Mouse (Mus musculus) embryonic fibroblast, embryonic 13.5 days (primary cell): ENCODE measurements around the gene Sp3.

Source experiments
- CTCF ChIP-seq: IDR thresholded peaks from 2 replicates; pipeline ENCODE4 v1.5.1; 2011; ENCODE audit warnings: mild to moderate bottlenecking, control low read depth, low read length, moderate library complexity, borderline replicate concordance; ENCODE audit not compliant: insufficient read depth
- POLR2A ChIP-seq: IDR thresholded peaks from 2 replicates; pipeline ENCODE4 v1.6.1; 2011; ENCODE audit warnings: low read depth, mild to moderate bottlenecking, control low read depth, low read length, moderate library complexity

DNA sequence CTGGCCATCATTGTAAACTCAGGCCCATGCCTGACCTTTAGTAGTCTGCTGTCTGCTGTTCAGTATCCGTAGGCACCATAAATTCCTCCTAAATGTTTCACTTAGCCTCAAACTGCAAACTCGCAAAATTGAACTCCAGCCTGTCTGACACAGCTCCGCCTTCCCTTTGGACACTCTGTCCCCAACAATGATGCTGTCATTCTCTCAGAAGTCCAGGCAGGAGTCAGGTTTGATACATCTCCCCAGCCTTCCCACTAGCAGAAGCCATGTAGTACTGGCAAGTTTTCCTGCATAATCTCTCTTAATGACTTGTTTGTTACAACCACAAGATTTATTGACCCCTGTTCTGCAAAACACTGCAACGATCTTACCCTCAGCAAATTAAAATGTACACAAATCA, 4.6 kb upstream of the Sp3 start:
- TF ChIP-seq CTCF (no peak), POLR2A (no peak)
